Mouse (Mus musculus): ENCODE data around the gene Syde2. TPM values are rescaled to one million over a fixed set of nuclear protein-coding genes. Genes with fewer than 3 reads are reported as not detected.

Gene Syde2
- polyA plus RNA-seq, 1 experiment from 2014 or later: 0.92 TPM

DNA sequence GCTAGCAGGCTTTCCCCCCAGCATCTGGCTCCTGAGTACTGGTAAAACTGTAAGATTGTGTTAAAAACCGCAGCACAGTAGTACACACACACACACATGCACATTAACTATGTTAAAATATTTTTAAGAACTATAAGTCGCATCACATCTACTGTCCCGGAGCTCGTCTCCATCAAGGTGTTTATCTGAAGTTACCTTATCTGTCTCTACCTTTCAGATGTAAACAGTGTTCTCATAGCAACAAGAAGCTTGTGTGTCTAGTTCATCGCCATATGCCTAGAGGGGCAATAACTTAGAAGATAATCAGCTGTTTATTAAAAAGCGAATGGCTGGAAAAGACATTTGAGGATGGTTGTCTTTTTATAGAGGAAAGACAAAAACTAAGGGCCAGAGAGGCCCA lies 37.8 kb downstream of the Syde2 start:
- Histone ChIP-seq H3K9me3 (no peaks in the 10 kb centered on the region), H3K27ac (no peak overlapping the region), H3K36me3 (peaks cover 8% of the 10 kb centered on the region; the same call in 1 of the 2 replicates), H3K4me1 (replicated peaks) (peaks cover 15% of the 10 kb centered on the region), H3K27me3 (ENCODE audit: insufficient read depth, poor library complexity, severe bottlenecking) (no peaks in the 10 kb centered on the region), H3K4me3 (no peak overlapping the region)
- 96% methylated on average over 6 of the region's 6 CpGs for WGBS
- no peak for DNase-seq (ENCODE audit: low spot score)

- Histone ChIP-seq H3K9me3 (no peaks in the 10 kb centered on the region), H3K27ac (no peak overlapping the region), H3K36me3 (peaks cover 7% of the 10 kb centered on the region; the same call in 1 of the 2 replicates), H3K27me3 (ENCODE audit: insufficient read depth, poor library complexity, severe bottlenecking) (no peaks in the 10 kb centered on the region), H3K4me3 (no peak overlapping the region), H3K4me1 (replicated peaks) (peaks cover 16% of the 10 kb centered on the region)
- 57% methylated on average over 6 of the region's 6 CpGs for WGBS
- no peak for DNase-seq (ENCODE audit: low spot score)
These were observed 39.4 kb downstream of the Syde2 start for GRCm38 (mm10) chr3:146027116-146027515.

DNA sequence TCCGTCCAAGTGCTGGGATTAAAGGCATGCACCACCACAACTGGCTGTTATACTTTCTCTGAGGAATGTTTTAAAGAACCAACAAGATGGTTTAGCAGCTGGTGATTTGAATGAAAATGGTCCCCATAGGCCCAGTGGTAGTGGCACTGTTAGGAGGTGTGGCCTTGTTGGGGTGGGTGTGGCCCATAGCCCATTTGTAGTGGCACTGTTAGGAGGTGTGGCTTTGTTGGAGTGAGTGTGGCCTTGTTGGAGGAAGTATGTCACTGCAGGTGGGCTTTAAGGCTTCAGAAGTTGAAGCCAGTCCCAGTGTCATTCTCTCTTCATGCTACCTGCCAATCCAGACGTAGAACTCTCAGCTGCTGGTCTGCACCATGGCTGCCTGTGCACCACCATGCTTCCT lies 40.7 kb downstream of the Syde2 start:
- 82% methylated on average over 2 of the region's 2 CpGs for WGBS

DNA sequence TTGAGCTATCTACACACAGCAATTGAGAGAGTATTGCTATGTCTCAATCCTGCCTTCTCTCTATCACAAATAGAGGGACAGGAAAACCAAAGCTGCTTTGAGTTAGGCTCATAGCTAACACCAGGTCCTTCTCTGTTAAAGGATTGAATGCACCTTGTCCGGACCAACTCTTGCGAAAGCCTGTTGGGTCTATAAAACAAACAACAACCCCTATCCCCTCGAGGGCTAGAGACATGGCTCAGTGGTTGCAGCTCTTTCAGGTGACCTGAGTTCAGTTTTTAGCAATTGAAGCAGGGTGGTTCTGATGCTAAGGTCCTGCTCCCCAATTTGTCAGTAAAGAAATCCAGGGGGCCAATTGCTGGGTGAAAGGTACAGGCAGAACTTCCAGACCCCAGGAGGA lies 41.6 kb downstream of the Syde2 start:
- H3K4me3 ChIP-seq: no peak overlapping the region
- 80% methylated on average over 3 of the region's 3 CpGs for WGBS
- H3K27ac ChIP-seq: no peak overlapping the region
- H3K4me1 ChIP-seq (replicated peaks): peaks cover 16% of the 10 kb centered on the region
- H3K9me3 ChIP-seq: peaks cover 3% of the 10 kb centered on the region; the same call in 1 of the 2 replicates
- H3K36me3 ChIP-seq: peaks cover 3% of the 10 kb centered on the region; the same call in 1 of the 2 replicates
- H3K27me3 ChIP-seq (ENCODE audit: insufficient read depth, poor library complexity, severe bottlenecking): no peaks in the 10 kb centered on the region
- DNase-seq (ENCODE audit: low spot score): no peak

More for the DNA sequence above, 40.7 kb downstream of the Syde2 start:
- Histone ChIP-seq H3K4me1 (replicated peaks) (peaks cover 16% of the 10 kb centered on the region), H3K27ac (no peak overlapping the region), H3K27me3 (ENCODE audit: insufficient read depth, poor library complexity, severe bottlenecking) (no peaks in the 10 kb centered on the region), H3K4me3 (no peak overlapping the region), H3K9me3 (peaks cover 3% of the 10 kb centered on the region; the same call in 1 of the 2 replicates), H3K36me3 (peaks cover 3% of the 10 kb centered on the region; the same call in 1 of the 2 replicates)
- DNase-seq (ENCODE audit: low spot score): no peak

GRCm38 (mm10) chr3:146030255-146030836 lies 42.7 kb downstream of the Syde2 start:
- Histone ChIP-seq H3K4me1 (replicated peaks) (peaks cover 16% of the 10 kb centered on the region), H3K27ac (no peak overlapping the region; the same call in 1 of the 2 replicates), H3K9me3 (peaks cover 3% of the 10 kb centered on the region; the same call in 1 of the 2 replicates), H3K36me3 (no peaks in the 10 kb centered on the region), H3K4me3 (no peak overlapping the region), H3K27me3 (ENCODE audit: insufficient read depth, poor library complexity, severe bottlenecking) (no peaks in the 10 kb centered on the region)
- 38% methylated on average over 5 of the region's 5 CpGs for WGBS
- DNase-seq (ENCODE audit: low spot score): no peak

- no peak for DNase-seq (ENCODE audit: low spot score)
- Histone ChIP-seq H3K4me3 (no peak overlapping the region), H3K27ac (no peak overlapping the region), H3K4me1 (replicated peaks) (peaks cover 10% of the 10 kb centered on the region), H3K9me3 (peaks cover 3% of the 10 kb centered on the region; the same call in 1 of the 2 replicates), H3K27me3 (ENCODE audit: insufficient read depth, poor library complexity, severe bottlenecking) (no peaks in the 10 kb centered on the region), H3K36me3 (no peaks in the 10 kb centered on the region)
- WGBS: 90% methylated on average over 5 of the region's 5 CpGs
These were observed 45.3 kb downstream of the Syde2 start for GRCm38 (mm10) chr3:146032976-146033375.

GRCm38 (mm10) chr3:146037906-146038305 lies 50.2 kb downstream of the Syde2 start:
- H3K4me3 ChIP-seq: no peak overlapping the region
- 59% methylated on average over 15 of the region's 15 CpGs for WGBS
- H3K4me1 ChIP-seq (replicated peaks): peaks cover 11% of the 10 kb centered on the region
- H3K9me3 ChIP-seq: peaks cover 3% of the 10 kb centered on the region; the same call in 1 of the 2 replicates
- H3K36me3 ChIP-seq: no peaks in the 10 kb centered on the region
- H3K27me3 ChIP-seq (ENCODE audit: insufficient read depth, poor library complexity, severe bottlenecking): no peaks in the 10 kb centered on the region; the same call in 1 of the 2 replicates
- no peak for DNase-seq (ENCODE audit: low spot score)
- no peak overlapping the region for H3K27ac ChIP-seq

DNA sequence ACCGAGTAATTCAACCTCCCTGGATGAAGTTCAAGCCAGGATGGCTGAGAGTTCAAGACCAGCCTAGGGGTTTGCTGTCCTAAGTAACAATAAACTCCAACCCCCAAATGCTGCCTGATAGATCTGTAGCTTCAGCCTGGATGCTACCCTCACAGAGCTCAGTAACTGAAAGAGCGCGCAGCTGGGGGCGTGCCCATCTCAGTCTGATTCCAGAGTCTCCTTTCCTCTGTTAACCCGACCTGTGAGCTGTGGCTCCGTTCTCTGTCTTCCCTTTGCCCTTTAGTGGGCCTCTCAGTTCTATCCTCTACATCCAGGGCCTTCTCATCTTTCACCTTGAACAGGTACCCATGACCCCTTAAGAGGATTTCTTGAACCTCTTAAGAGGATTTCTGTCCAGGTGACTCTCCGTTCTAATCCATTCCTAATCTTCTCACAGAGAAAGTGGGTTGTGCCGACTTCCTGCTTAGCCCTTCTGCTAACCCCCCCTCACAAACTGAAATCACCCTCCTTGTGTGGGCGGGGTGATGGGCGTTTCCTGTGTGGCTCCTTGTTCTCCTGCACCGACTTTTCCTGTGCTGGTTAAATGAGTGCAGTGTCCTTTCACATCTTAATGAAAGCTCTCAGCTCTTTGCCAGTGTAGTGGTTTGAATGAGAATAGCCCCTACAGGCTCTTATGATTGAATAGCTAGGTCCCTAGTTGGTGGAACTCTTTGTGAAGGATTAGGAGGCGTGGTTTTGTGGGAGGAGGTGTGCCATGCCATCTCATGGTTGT lies 51.6 kb downstream of the Syde2 start:
- H3K27ac ChIP-seq: no peak overlapping the region
- H3K36me3 ChIP-seq: no peaks in the 10 kb centered on the region
- H3K27me3 ChIP-seq (ENCODE audit: insufficient read depth, poor library complexity, severe bottlenecking): no peaks in the 10 kb centered on the region; the same call in 1 of the 2 replicates
- H3K4me3 ChIP-seq: no peak overlapping the region
- no peak for DNase-seq (ENCODE audit: low spot score)
- no peaks in the 10 kb centered on the region for H3K9me3 ChIP-seq
- 72% methylated on average over 12 of the region's 12 CpGs for WGBS
- H3K4me1 ChIP-seq (replicated peaks): peaks cover 11% of the 10 kb centered on the region

DNA sequence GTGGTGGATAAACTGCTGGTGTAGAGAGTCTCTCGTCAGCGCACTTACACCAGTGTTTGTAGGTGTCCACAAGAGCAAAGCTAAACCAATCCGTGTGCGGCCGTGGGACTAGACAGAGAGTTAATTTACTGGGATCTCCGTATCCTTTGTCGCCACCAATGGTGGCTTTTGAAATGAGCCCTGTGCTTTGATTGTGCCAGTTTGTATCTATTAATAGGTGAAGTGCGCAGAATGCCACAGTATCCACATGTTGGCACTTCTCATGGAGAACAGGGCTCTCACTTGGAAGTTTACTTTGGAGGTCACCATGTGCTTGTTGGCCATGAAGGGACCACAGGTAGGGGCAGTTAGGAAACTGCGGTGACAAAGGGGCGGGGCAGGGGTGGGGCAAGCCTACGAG lies 53.7 kb downstream of the Syde2 start:
- Histone ChIP-seq H3K4me3 (no peak overlapping the region), H3K4me1 (replicated peaks) (peaks cover 18% of the 10 kb centered on the region), H3K9me3 (no peaks in the 10 kb centered on the region), H3K27me3 (ENCODE audit: insufficient read depth, poor library complexity, severe bottlenecking) (no peaks in the 10 kb centered on the region; the same call in 1 of the 2 replicates), H3K27ac (no peak overlapping the region), H3K36me3 (no peaks in the 10 kb centered on the region)
- WGBS: 94% methylated on average over 11 of the region's 11 CpGs
- no peak for DNase-seq (ENCODE audit: low spot score)

DNA sequence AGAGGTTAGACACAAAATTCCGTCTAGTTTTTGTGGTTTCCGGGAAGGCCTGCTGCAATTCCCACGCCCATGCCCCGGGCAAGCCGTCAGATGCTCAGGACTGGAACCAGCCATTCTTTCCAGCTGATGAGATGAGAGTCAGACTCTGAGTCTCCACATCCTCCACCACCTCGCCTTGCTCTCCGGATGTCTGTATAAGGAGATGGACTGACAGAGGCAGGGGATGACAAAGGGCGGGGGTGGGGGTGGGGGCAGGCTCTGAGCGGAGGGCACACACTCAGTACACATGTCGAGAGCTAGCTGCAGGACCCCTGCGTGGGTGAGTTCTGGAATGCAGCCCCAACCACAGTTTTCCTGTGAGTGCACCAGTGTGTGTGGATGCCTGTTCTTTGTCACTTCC lies 57.3 kb downstream of the Syde2 start:
- H3K4me1 ChIP-seq (replicated peaks): peaks cover 20% of the 10 kb centered on the region
- H3K9me3 ChIP-seq: no peaks in the 10 kb centered on the region
- no peaks in the 10 kb centered on the region for H3K36me3 ChIP-seq
- H3K4me3 ChIP-seq: no peak overlapping the region
- peaks cover 18% of the 10 kb centered on the region for H3K27me3 ChIP-seq (ENCODE audit: insufficient read depth, poor library complexity, severe bottlenecking)
- DNase-seq (ENCODE audit: low spot score): peak; percentile 35
- 45% methylated on average over 11 of the region's 11 CpGs for WGBS
- no peak overlapping the region; the same call in 1 of the 2 replicates for H3K27ac ChIP-seq

GRCm38 (mm10) chr3:146046076-146046475 lies 58.4 kb downstream of the Syde2 start:
- H3K27ac ChIP-seq: no peak overlapping the region
- no peak overlapping the region for H3K4me3 ChIP-seq
- DNase-seq (ENCODE audit: low spot score): no peak
- H3K9me3 ChIP-seq: no peaks in the 10 kb centered on the region
- H3K27me3 ChIP-seq (ENCODE audit: insufficient read depth, poor library complexity, severe bottlenecking): peaks cover 18% of the 10 kb centered on the region
- peaks cover 20% of the 10 kb centered on the region for H3K4me1 ChIP-seq (replicated peaks)
- 82% methylated on average over 11 of the region's 11 CpGs for WGBS
- no peaks in the 10 kb centered on the region for H3K36me3 ChIP-seq

- peak; percentile 46 for DNase-seq (ENCODE audit: low spot score)
- H3K36me3 ChIP-seq: no peaks in the 10 kb centered on the region
- WGBS: 16% methylated on average over 15 of the region's 15 CpGs
These were observed 60.1 kb downstream of the Syde2 start for GRCm38 (mm10) chr3:146047704-146048207.

GRCm38 (mm10) chr3:146049951-146050350 lies 62.3 kb downstream of the Syde2 start:
- 90% methylated on average over 5 of the region's 5 CpGs for WGBS

More at GRCm38 (mm10) chr3:146047704-146048207, 60.1 kb downstream of the Syde2 start:
- H3K27ac ChIP-seq: no peak overlapping the region
- peaks cover 18% of the 10 kb centered on the region for H3K27me3 ChIP-seq (ENCODE audit: insufficient read depth, poor library complexity, severe bottlenecking)
- peak overlapping the region; percentile 26; the same call in 1 of the 2 replicates for H3K4me3 ChIP-seq
- peaks cover 31% of the 10 kb centered on the region for H3K4me1 ChIP-seq (replicated peaks)
- H3K9me3 ChIP-seq: no peaks in the 10 kb centered on the region

More at GRCm38 (mm10) chr3:146049951-146050350, 62.3 kb downstream of the Syde2 start:
- H3K27ac ChIP-seq: no peak overlapping the region
- H3K4me3 ChIP-seq: no peak overlapping the region
- no peak for DNase-seq (ENCODE audit: low spot score)
- H3K9me3 ChIP-seq: no peaks in the 10 kb centered on the region
- H3K27me3 ChIP-seq (ENCODE audit: insufficient read depth, poor library complexity, severe bottlenecking): peaks cover 18% of the 10 kb centered on the region
- peaks cover 27% of the 10 kb centered on the region for H3K4me1 ChIP-seq (replicated peaks)
- no peaks in the 10 kb centered on the region for H3K36me3 ChIP-seq
